Mouse (Mus musculus) MN1 (cell line): Measurements from ENCODE around the gene Siva1.

ENCODE experiments used
- DNase-seq: peaks from one replicate; pipeline ENCODE4 v3.0.0-alpha.2; 2016; ENCODE audit warnings: low spot score

The Siva1 gene

GRCm38 (mm10) chr12:112623742-112624141 lies 20.7 kb upstream of the Siva1 start:
- peak; percentile 55 for DNase-seq

GRCm38 (mm10) chr12:112625700-112626099 lies 18.8 kb upstream of the Siva1 start:
- DNase-seq, result no peak

GRCm38 (mm10) chr12:112626455-112626854 lies 18.0 kb upstream of the Siva1 start:
- no peak for DNase-seq

- no peak for DNase-seq
Measured at GRCm38 (mm10) chr12:112627097-112627881, 17.2 kb upstream of the Siva1 start.

GRCm38 (mm10) chr12:112628197-112628596 lies 16.3 kb upstream of the Siva1 start:
- no peak for DNase-seq

- DNase-seq, result peak; percentile 55
Measured at GRCm38 (mm10) chr12:112628928-112629721, 15.4 kb upstream of the Siva1 start.

GRCm38 (mm10) chr12:112630029-112630428 lies 14.4 kb upstream of the Siva1 start:
- DNase-seq, result no peak

- no peak for DNase-seq
Measured at GRCm38 (mm10) chr12:112630796-112631195, 13.7 kb upstream of the Siva1 start.

GRCm38 (mm10) chr12:112631472-112631871 lies 13.0 kb upstream of the Siva1 start:
- DNase-seq, result no peak

- DNase-seq, result no peak
Measured at GRCm38 (mm10) chr12:112632084-112632777, 12.2 kb upstream of the Siva1 start.

- no peak for DNase-seq
Measured at GRCm38 (mm10) chr12:112632907-112633306, 11.6 kb upstream of the Siva1 start.

GRCm38 (mm10) chr12:112633686-112634085 lies 10.8 kb upstream of the Siva1 start:
- no peak for DNase-seq

GRCm38 (mm10) chr12:112639526-112639925 lies 5.0 kb upstream of the Siva1 start:
- DNase-seq, result no peak

GRCm38 (mm10) chr12:112643126-112643525 lies 1.4 kb upstream of the Siva1 start:
- DNase-seq, result peak; percentile 23

- DNase-seq, result no peak
Measured at GRCm38 (mm10) chr12:112644855-112645506, 502 bp downstream of the Siva1 start.

- no peak for DNase-seq
Measured at GRCm38 (mm10) chr12:112646139-112646538, 1.7 kb downstream of the Siva1 start.

GRCm38 (mm10) chr12:112648081-112648480 lies 3.6 kb downstream of the Siva1 start:
- no peak for DNase-seq

GRCm38 (mm10) chr12:112651778-112652439 lies 7.4 kb downstream of the Siva1 start:
- no peak for DNase-seq

GRCm38 (mm10) chr12:112653157-112653824 lies 8.8 kb downstream of the Siva1 start:
- DNase-seq, result peak; percentile 90

- no peak for DNase-seq
Measured at GRCm38 (mm10) chr12:112654076-112654475, 9.6 kb downstream of the Siva1 start.

- DNase-seq, result peak; percentile 49
Measured at GRCm38 (mm10) chr12:112658619-112659018, 14.1 kb downstream of the Siva1 start.
